ENCODE assay signal across 10 mouse cellular contexts in the genomic region with DNA sequence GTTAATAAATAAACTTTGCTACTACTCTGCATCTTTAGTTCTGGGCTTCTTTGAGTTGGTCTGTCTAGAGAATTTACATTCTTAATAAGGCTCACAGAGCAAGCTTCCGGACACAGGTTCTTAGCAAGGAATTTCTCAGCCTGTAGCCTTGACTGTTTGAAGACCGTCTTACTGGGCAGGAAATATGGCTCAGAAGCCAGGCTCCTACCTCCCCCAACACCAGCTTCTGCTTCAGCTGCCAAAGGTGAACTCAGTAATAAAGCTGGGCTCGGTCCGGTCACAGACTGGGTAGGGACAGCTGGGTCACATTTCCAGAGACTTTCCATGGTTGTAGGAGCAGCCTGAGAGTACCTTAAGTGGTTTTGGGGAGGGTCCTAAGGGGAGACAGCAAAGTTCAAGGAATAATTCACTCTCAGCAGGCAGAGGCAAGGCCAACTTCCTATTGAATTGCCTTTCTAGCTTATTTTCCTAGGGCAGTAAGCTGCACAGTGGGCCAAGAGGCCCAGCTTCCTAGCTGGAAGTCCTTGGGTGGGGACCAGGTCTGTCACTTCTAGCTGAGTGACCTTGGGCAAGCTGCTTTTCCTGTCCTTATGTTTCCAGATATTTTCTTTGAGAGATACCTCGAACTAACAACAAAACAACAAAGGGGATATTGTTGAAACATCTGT. TPM values are rescaled to one million over a fixed set of nuclear protein-coding genes. Genes with fewer than 3 reads are reported as not detected.
DNase-seq lines count a peak whose midpoint lies in the region; ATAC-seq and TF ChIP-seq lines count a peak whose summit lies in the region.
"Had no signal": no experiment of that assay in that cellular context is flagged by ENCODE, and none has a peak within 500 bp of the region (broad histone marks: within the 10 kb centered on the region; RNA-seq: fewer than 3 reads in every experiment).

No protein-coding gene starts in this region.

- 29% methylated on average over 5 of the region's 5 CpGs for WGBS in embryonic facial prominence, embryonic 13.5 days
- WGBS in hindbrain, embryonic 11.5 days = 32% methylated on average over 5 of the region's 5 CpGs
- 40% methylated on average over 5 of the region's 5 CpGs for WGBS in limb, embryonic 15.5 days
- WGBS in thymus, adult 2 months = 84% methylated on average over 5 of the region's 5 CpGs

- H3K27me3 ChIP-seq in embryonic facial prominence, embryonic 13.5 days = peaks cover 13% of the 10 kb centered on the region
- no peaks in the 10 kb centered on the region for H3K27me3 ChIP-seq in hindbrain, embryonic 11.5 days (ENCODE audit: control insufficient read depth, insufficient read depth, low read length)
- H3K27me3 ChIP-seq in limb, embryonic 15.5 days = peaks cover 8% of the 10 kb centered on the region
- no peaks in the 10 kb centered on the region; the same call in 1 of the 2 replicates for H3K27me3 ChIP-seq in thymus, adult 2 months (ENCODE audit: control insufficient read depth, insufficient read depth, low read length)

- no peak overlapping the region for H3K9ac ChIP-seq in embryonic facial prominence, embryonic 13.5 days
- no peak overlapping the region for H3K9ac ChIP-seq in hindbrain, embryonic 11.5 days (ENCODE audit: low read depth, low read length)
- no peak overlapping the region for H3K9ac ChIP-seq in limb, embryonic 15.5 days
- H3K9ac ChIP-seq: liver, embryonic 13.5 days; stomach, embryonic 15.5 days had no signal

- peaks cover 40% of the 10 kb centered on the region for H3K4me1 ChIP-seq in embryonic facial prominence, embryonic 13.5 days
- H3K4me1 ChIP-seq in hindbrain, embryonic 11.5 days (replicated peaks; ENCODE audit: control insufficient read depth, insufficient read depth, low read length) = peaks cover 5% of the 10 kb centered on the region; the same call in 1 of the 2 replicates
- peaks cover 34% of the 10 kb centered on the region for H3K4me1 ChIP-seq in limb, embryonic 15.5 days
- H3K4me1 ChIP-seq in thymus, adult 2 months (replicated peaks; ENCODE audit: control insufficient read depth, insufficient read depth, low read length) = no peaks in the 10 kb centered on the region
- H3K4me1 ChIP-seq: liver, embryonic 13.5 days had no signal

- H3K9me3 ChIP-seq in embryonic facial prominence, embryonic 13.5 days = no peaks in the 10 kb centered on the region
- no peaks in the 10 kb centered on the region for H3K9me3 ChIP-seq in hindbrain, embryonic 11.5 days (ENCODE audit: control insufficient read depth, low read length)
- no peaks in the 10 kb centered on the region for H3K9me3 ChIP-seq in limb, embryonic 15.5 days
- H3K9me3 ChIP-seq: liver, embryonic 13.5 days; stomach, embryonic 15.5 days had no signal

- no peak overlapping the region for H3K4me3 ChIP-seq in embryonic facial prominence, embryonic 13.5 days
- H3K4me3 ChIP-seq in hindbrain, embryonic 11.5 days (ENCODE audit: low read depth, low read length) = no peak overlapping the region
- no peak overlapping the region for H3K4me3 ChIP-seq in limb, embryonic 15.5 days
- H3K4me3 ChIP-seq in thymus, adult 2 months (ENCODE audit: control insufficient read depth, insufficient read depth, low read length) = no peak overlapping the region
- H3K4me3 ChIP-seq: liver, embryonic 13.5 days; stomach, embryonic 15.5 days had no signal

- no peak for TF ChIP-seq POLR2A in thymus, adult 2 months (IDR thresholded peaks at IDR 0.05; ENCODE audit: control insufficient read depth, extremely low read depth, insufficient read depth, low read length, poor library complexity)

- H3K27ac ChIP-seq in embryonic facial prominence, embryonic 13.5 days = peak overlapping the region; percentile 56; the same call in 1 of the 2 replicates
- peak overlapping the region; percentile 43 for H3K27ac ChIP-seq in hindbrain, embryonic 11.5 days (ENCODE audit: low read depth, low read length)
- 0 out of 2 replicates have a peak overlapping the region, but pooled peaks have one; percentile 50 for H3K27ac ChIP-seq in limb, embryonic 15.5 days
- H3K27ac ChIP-seq in thymus, adult 2 months (ENCODE audit: control insufficient read depth, insufficient read depth, low read length) = no peak overlapping the region
- H3K27ac ChIP-seq: liver, embryonic 13.5 days; stomach, embryonic 15.5 days had no signal

- H3K36me3 ChIP-seq in embryonic facial prominence, embryonic 13.5 days = no peaks in the 10 kb centered on the region
- no peaks in the 10 kb centered on the region for H3K36me3 ChIP-seq in hindbrain, embryonic 11.5 days (ENCODE audit: control insufficient read depth, insufficient read depth, low read length)
- H3K36me3 ChIP-seq in limb, embryonic 15.5 days = no peaks in the 10 kb centered on the region
- no peaks in the 10 kb centered on the region for H3K36me3 ChIP-seq in thymus, adult 2 months (ENCODE audit: control insufficient read depth, insufficient read depth, low read length)
- H3K36me3 ChIP-seq: liver, embryonic 13.5 days; stomach, embryonic 15.5 days had no signal

- TF ChIP-seq CTCF in thymus, adult 2 months (IDR thresholded peaks at IDR 0.05; ENCODE audit: borderline replicate concordance, control insufficient read depth, extremely low read depth, insufficient read depth, low read length, poor library complexity) = no peak

- no peak for ATAC-seq in embryonic facial prominence, embryonic 13.5 days (ENCODE audit: insufficient number of reproducible peaks, insufficient read depth, low FRiP score, low TSS enrichment, low read depth)
- no peak for ATAC-seq in hindbrain, embryonic 11.5 days (ENCODE audit: low FRiP score)
- no peak for ATAC-seq in limb, embryonic 15.5 days (ENCODE audit: insufficient number of reproducible peaks, low FRiP score, low TSS enrichment, low read depth)
- no peak for ATAC-seq in megakaryocyte-erythroid progenitor cell, adult 5-6 weeks (replicated peaks; ENCODE audit: low FRiP score, low TSS enrichment, poor library complexity, severe bottlenecking)

- DNase-seq in adrenal gland, adult 2 months = peak; percentile 53
- no peak for DNase-seq in adrenal gland, postnatal 4 days (ENCODE audit: low spot score in 2 of 2)
- peak; percentile 27 for DNase-seq in hindbrain, embryonic 11.5 days (ENCODE audit: low spot score)
- DNase-seq in testis, postnatal 14 days (ENCODE audit: low spot score) = no peak
- no peak for DNase-seq in thymus, adult 2 months
- DNase-seq: liver, embryonic 13.5 days had no signal

- H3K4me2 ChIP-seq in embryonic facial prominence, embryonic 13.5 days = peak overlapping the region; percentile 94
- H3K4me2 ChIP-seq in hindbrain, embryonic 11.5 days (replicated peaks; ENCODE audit: low read depth, low read length) = no peak overlapping the region
- H3K4me2 ChIP-seq in limb, embryonic 15.5 days = 0 out of 2 replicates have a peak overlapping the region, but pooled peaks have one; percentile 22
- H3K4me2 ChIP-seq: liver, embryonic 13.5 days; stomach, embryonic 15.5 days had no signal

RNA-seq across cellular contexts. Expression of a gene that starts 3.0 kb away (rescaled TPM):
- total RNA-seq in adrenal gland, adult 2 months (2021) = 10 to 100 TPM; 69.3 to 93.7 TPM
- 9.8 and 10.1 TPM in 2 replicates for polyA plus RNA-seq in adrenal gland, adult 2 months (2012; rRNA removed)
- 100 to 1,000 TPM; 150 to 161 TPM for total RNA-seq in adrenal gland, postnatal 4 days (2021)
- polyA plus RNA-seq in embryonic facial prominence, embryonic 13.5 days (2015; fragmentation: Nextera tagmentation; extraction: Ambion mirVana) = 106 and 115 TPM in 2 replicates
- 60.7 and 81.7 TPM in 2 replicates for polyA plus RNA-seq in hindbrain, embryonic 11.5 days (2014; fragmentation: Nextera tagmentation; extraction: Ambion mirVana)
- 70.0 and 71.8 TPM in 2 replicates for polyA plus RNA-seq in limb, embryonic 15.5 days (2015; fragmentation: Nextera tagmentation; extraction: Ambion mirVana)
- not detected in 2 replicates for total RNA-seq in megakaryocyte-erythroid progenitor cell, adult 5-6 weeks (2014; fragmentation: Nextera tagmentation)
- total RNA-seq in megakaryocyte-erythroid progenitor cell, adult 5-6 weeks (2017) = not detected in 2 replicates
- polyA plus RNA-seq in thymus, adult 2 months (2012; rRNA removed) = 3.8 and 5.0 TPM in 2 replicates

Comparison
In these comparisons a context has a peak if more than half of its experiments do, and no peak if none do; other contexts are left out.
1. DNase-seq: peak in adrenal gland, adult 2 months (single experiment) and hindbrain, embryonic 11.5 days (single experiment); none in adrenal gland, postnatal 4 days (0 of 2), testis, postnatal 14 days (single experiment) and thymus, adult 2 months (single experiment).